Mouse (Mus musculus) layer of hippocampus, adult 9-11 months (tissue): ENCODE data around the gene Edc3.

ENCODE experiments used
- DNase-seq: peaks from one replicate; pipeline ENCODE4 v3.0.0; 2022

Edc3 gene

GRCm38 (mm10) chr9:57708068-57708719, at the start of gene Edc3:
TSS of gene Edc3 (plus strand) at chr9:57708540.
- peak; percentile 81 for DNase-seq

DNA sequence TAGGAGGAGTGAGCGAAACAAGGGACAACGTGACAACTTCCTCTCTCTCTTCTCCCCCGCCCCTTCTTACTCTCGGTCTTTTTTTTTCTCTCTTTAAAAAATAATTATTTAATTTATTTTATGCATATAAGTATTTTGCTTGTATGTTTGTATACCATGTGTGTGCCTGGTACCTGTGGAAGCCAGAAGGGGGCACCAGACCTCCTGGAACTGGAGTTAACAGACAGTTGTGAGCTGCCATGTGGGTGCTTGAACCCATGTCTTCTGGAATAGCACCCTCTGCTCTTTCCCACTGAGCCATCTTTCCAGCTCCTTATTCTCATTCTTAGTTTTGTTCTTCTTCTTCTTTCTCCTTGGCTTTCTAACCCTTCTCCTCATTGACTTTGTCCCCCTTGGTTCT, 49.4 kb upstream of the Edc3 start:
- DNase-seq = no peak

- peak; percentile 68 for DNase-seq
Observed at GRCm38 (mm10) chr9:57659774-57660173, 48.6 kb upstream of the Edc3 start.

DNA sequence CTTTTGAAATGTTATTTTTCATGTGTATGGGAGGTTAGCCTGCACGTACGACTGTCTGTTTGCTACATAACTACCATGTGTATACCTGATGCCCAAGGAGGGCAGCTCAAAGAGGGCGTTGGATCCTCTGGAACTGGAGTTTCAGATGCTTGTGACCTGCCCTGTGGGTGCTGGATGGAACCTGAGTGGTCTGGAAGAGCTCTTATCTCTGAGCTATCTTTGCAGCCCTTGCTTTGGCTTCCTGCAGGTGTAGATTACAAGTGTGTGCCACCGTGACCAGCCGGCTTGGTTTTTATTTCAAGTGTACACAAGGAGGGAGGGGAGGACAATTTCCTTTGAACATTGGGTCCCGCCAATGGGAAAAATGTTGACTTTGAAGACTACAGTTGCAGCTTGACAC, 47.8 kb upstream of the Edc3 start:
- DNase-seq = no peak

- DNase-seq = no peak
Observed at GRCm38 (mm10) chr9:57661552-57661951, 46.8 kb upstream of the Edc3 start.

DNA sequence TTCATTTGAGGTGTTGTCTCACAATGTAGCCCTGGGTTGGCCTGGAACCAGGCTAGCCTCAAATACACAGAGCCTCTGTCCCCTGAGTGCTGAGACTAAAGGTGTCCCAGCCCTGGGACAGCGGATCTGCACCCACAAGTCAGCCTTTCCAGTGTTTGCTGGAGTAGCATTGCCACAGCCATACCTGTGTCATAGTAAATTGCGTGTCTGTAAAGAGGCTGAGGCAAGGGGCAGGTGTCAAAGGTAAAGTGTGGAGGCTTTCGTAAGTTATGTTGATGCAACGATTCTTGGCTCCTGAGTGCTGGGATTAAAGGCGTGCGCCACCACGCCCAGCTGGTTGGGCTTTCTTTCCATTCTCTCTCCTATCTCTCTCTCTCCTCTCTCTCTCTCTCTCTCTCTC, 43.7 kb upstream of the Edc3 start:
- DNase-seq = no peak

DNA sequence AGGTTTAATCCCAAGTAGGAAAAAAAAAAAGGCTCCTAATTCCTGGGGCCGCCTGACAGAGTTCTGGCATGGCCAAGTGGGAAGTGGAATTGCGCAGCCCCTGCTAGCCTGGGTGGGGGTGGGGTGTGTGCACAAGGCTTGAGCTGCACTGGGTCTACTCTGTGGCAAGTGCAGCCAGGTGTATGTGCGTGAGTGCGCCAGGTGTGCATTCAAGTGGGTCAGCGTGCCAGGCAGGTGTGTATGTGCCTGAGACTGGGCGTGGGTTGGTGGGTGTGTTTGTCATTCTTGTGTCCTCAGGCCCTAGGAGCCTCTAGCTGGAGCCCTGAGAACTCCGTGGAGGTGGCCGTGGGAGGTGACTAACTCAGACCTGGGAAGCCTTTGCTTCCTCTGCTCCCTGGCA, 41.8 kb upstream of the Edc3 start:
- no peak for DNase-seq

GRCm38 (mm10) chr9:57667136-57667535, 41.2 kb upstream of the Edc3 start:
- no peak for DNase-seq

- no peak for DNase-seq
Observed at GRCm38 (mm10) chr9:57667817-57668216, 40.5 kb upstream of the Edc3 start.

- no peak for DNase-seq
Observed at GRCm38 (mm10) chr9:57668277-57668676, 40.1 kb upstream of the Edc3 start.

GRCm38 (mm10) chr9:57669566-57669965, 38.8 kb upstream of the Edc3 start:
- DNase-seq = no peak

GRCm38 (mm10) chr9:57671037-57671436, 37.3 kb upstream of the Edc3 start:
- DNase-seq = no peak

DNA sequence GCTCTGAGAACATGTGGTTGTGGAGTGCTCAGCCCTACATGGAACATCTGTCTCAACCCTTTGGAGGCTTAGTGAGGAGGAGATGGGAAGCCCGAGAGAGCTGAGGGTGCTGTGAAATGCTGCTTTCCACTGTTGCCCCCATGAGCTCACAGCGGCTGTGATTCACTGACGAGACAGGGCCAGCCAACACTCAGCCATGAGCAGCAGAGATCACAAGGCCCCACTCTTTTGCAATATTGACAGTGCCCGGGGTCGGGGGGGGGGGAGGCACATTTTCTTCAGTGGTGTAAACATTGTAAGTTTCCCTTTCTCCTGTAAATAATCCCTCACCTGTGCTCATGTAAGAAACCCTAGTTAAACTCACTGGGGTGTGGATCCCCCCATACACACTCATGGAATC, 36.8 kb upstream of the Edc3 start:
- no peak for DNase-seq

- no peak for DNase-seq
Observed at GRCm38 (mm10) chr9:57681411-57681810, 26.9 kb upstream of the Edc3 start.

- DNase-seq = no peak
Observed at GRCm38 (mm10) chr9:57683520-57683919, 24.8 kb upstream of the Edc3 start, which contains the start of gene Cyp1a2. TSS of gene Cyp1a2 (minus strand) at chr9:57683703.

DNA sequence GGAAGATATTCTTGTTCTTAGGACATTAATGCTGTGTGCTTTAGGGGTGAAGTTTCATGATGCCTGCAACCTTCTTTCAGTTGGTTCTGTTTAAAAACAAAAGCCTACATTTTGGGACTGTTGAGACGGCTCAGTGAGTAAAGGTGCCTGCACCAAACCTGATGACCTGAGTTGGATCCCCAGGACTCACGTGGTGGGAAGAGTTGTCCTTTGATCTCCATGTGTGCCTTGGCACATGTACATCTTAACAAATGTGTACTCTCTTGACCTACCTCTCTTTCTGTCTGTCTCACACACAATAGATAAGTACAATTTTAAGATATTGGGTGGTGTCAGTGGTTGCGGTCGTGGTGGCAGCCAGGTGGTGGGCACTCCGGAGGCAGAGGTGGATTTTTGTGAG, 22.3 kb upstream of the Edc3 start:
- DNase-seq = no peak

GRCm38 (mm10) chr9:57687751-57688150, 20.6 kb upstream of the Edc3 start, which contains the start of gene Cyp1a1:
TSS of gene Cyp1a1 (plus strand) at chr9:57687928.
- no peak for DNase-seq

GRCm38 (mm10) chr9:57688158-57688557, 20.2 kb upstream of the Edc3 start:
- no peak for DNase-seq

DNA sequence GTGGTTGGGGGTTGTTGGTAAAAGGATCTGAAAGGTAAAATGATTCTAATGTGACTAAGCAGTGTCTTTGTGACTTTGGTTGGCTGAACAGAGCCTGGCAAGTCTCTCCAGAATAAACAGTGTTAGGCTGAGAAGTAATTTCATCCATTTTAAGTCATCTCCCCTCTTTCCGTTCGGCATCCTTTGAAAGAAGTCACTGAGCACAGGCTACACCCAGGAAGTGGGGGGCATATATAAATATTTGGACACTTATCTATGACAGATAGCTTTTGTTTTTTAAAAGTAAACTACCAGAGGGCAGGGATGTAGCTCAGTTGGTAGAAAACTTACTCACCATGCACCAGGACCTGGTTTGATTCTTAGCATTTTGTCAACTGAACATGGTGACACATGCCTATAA, 19.7 kb upstream of the Edc3 start:
- DNase-seq = no peak

DNA sequence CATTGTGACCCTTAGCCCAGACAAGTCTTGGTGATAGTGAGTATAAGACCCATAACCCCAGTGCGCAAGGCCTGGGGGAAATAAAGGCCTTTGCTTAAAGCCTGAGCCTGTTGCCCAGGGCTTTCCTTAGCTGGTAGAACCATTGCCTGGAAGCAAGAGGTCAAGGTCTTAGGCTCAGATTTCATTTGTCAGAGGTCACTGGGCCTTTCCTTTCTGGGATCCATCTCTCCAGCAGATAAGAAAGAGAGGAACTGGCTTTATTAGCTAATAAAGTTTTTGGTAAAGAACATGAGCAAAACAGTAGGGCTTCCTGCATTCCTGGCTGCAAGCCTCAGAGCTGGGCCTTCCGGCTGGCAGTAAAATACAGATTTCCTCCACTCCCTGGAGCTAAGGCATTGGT, 14.2 kb upstream of the Edc3 start:
- no peak for DNase-seq

DNA sequence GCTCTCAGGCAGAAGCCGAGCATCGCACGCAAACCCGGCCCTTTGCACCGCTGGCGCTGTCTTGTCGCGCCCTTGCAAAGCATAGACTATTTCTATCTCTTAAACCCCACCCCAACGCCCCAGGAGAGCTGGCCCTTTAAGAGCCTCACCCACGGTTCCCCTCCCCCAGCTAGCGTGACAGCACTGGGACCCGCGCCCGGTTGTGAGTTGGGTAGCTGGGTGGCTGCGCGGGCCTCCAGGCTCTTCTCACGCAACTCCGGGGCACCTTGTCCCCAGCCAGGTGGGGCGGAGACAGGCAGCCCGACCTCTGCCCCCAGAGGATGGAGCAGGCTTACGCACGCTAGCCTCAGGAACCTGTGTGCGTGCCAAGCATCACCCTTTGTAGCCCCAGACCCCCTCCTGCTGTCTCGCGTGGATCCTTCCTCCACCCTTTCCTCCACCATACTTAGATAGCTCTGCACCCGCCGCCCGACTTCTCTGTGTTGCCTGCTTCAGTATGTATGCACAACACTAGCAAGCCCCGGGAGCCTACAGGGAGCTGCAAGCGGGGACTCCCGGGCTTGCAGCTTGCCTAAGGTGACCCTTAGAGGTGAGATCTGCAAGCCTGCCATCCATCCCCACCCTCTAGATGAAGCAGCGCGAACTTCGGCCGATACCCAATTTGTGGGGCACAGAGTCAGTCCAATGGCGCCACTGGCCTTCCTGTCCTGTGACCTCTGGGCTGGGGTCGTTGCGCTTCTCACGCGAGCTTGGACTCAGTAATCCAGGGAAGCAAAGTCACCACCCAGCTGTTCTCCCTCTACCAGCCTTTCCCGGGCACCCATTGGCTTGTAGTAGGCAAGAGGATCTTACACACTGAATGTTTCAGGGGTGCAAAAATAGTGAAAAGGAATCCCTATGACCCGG, 11.7 kb upstream of the Edc3 start:
- DNase-seq = peak; percentile 66

GRCm38 (mm10) chr9:57697380-57697779, 11.0 kb upstream of the Edc3 start:
- no peak for DNase-seq

GRCm38 (mm10) chr9:57698466-57699150, 9.7 kb upstream of the Edc3 start:
- DNase-seq = no peak

DNA sequence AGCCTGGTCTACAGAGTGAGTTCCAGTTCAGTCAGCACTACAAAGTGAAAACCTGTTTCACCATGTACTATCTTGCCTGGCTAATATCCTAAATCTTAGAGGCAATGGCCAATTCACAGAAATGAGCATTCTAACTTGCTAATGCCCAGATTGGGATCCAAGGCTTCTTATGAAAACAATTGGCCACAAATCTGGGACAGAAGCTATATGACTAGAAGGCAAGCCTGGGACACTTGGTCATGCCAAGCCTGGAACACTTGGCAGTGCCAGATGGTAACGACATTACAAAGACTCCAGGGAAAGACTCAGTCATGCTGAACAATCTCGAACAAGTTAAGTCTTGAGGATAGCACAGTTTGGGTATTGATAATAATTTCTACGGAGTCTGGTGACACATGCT, 1.8 kb upstream of the Edc3 start:
- no peak for DNase-seq
